In genomic region chr10:19673146-19673545, GRCm38 (mm10) we compare ENCODE assay signal across 18 mouse cellular contexts. TPM values are rescaled to one million over a fixed set of nuclear protein-coding genes. Genes with fewer than 3 reads are reported as not detected.
A peak's percentile ranks its signal among the peaks of the same experiment; 100 is the strongest.
DNase-seq lines count a peak whose midpoint lies in the region; ATAC-seq and TF ChIP-seq lines count a peak whose summit lies in the region.
"Had no signal": no experiment of that assay in that cellular context is flagged by ENCODE, and none has a peak within 500 bp of the region (broad histone marks: within the 10 kb centered on the region; RNA-seq: fewer than 3 reads in every experiment).

No protein-coding gene starts in this region.

- H3K27ac ChIP-seq in heart, adult 2 months, result no peak overlapping the region
- H3K27ac ChIP-seq in heart, embryonic 11.5 days (ENCODE audit: low read depth, low read length), result no peak overlapping the region
- H3K27ac ChIP-seq: hindbrain, embryonic 15.5 days; midbrain, embryonic 12.5 days had no signal

- no peaks in the 10 kb centered on the region for H3K4me1 ChIP-seq in heart, adult 2 months (ENCODE audit: control insufficient read depth, insufficient read depth, low read length)
- H3K4me1 ChIP-seq in heart, embryonic 11.5 days (ENCODE audit: control insufficient read depth, insufficient read depth, low read length), result no peaks in the 10 kb centered on the region
- H3K4me1 ChIP-seq in lung, adult 2 months (ENCODE audit: control insufficient read depth, insufficient read depth, low read length), result no peaks in the 10 kb centered on the region
- H3K4me1 ChIP-seq: hindbrain, embryonic 15.5 days; midbrain, embryonic 12.5 days had no signal

- no peak for TF ChIP-seq POLR2A in heart, adult 2 months (IDR thresholded peaks at IDR 0.05; ENCODE audit: insufficient read depth, low read depth, low read length)
- TF ChIP-seq POLR2A in lung, adult 2 months (IDR thresholded peaks at IDR 0.05; ENCODE audit: borderline replicate concordance, extremely low read depth, low read depth, low read length), result no peak

- no peaks in the 10 kb centered on the region for H3K27me3 ChIP-seq in heart, adult 2 months (ENCODE audit: control insufficient read depth, insufficient read depth, low read length)
- no peaks in the 10 kb centered on the region for H3K27me3 ChIP-seq in heart, embryonic 11.5 days (ENCODE audit: control insufficient read depth, insufficient read depth, low read length)
- H3K27me3 ChIP-seq: hindbrain, embryonic 15.5 days; midbrain, embryonic 12.5 days had no signal

- 68% methylated on average over 1 of the region's 1 CpGs for WGBS in heart, adult 2 months
- 84% methylated on average over 1 of the region's 1 CpGs for WGBS in heart, embryonic 11.5 days (ENCODE audit: insufficient replicate concordance)
- 45% methylated on average over 1 of the region's 1 CpGs for WGBS in lung, adult 2 months

- H3K4me2 ChIP-seq in heart, embryonic 11.5 days, result no peak overlapping the region
- H3K4me2 ChIP-seq: hindbrain, embryonic 15.5 days; midbrain, embryonic 12.5 days had no signal

- no peak for DNase-seq in heart, adult 2 months
- DNase-seq in lung, adult 2 months, result no peak
- no peak for DNase-seq in lung, adult 18-20 months
- DNase-seq in B cell, adult 2 months, result peak; percentile 35 to 48
- peak; percentile 28 for DNase-seq in lung, postnatal 25 days (ENCODE audit: low spot score)
- no peak for DNase-seq in right cerebral cortex, adult 18-20 months
- DNase-seq in ovary, adult 18-20 months (ENCODE audit: low spot score), result no peak
- DNase-seq: cerebellum, postnatal 36 days; heart, adult 11 months; kidney, adult 9 months had no signal

- no peak for ATAC-seq in heart, embryonic 11.5 days (replicated peaks; ENCODE audit: insufficient number of reproducible peaks, low FRiP score, low TSS enrichment)

- intact Hi-C loops in heart, adult 2 months (cut with DNase I), result loop anchor here (1.0 to 5.0 kb wide), 2 partner anchors 71 to 182 kb away; no protein-coding TSS in a partner anchor

- no peaks in the 10 kb centered on the region for H3K79me2 ChIP-seq in heart, adult 2 months (replicated peaks; ENCODE audit: control insufficient read depth, insufficient read depth, low read length)

- H3K36me3 ChIP-seq in heart, adult 2 months (ENCODE audit: control insufficient read depth, insufficient read depth, low read length), result no peaks in the 10 kb centered on the region
- no peaks in the 10 kb centered on the region for H3K36me3 ChIP-seq in heart, embryonic 11.5 days (ENCODE audit: control insufficient read depth, insufficient read depth, low read length)
- H3K36me3 ChIP-seq: hindbrain, embryonic 15.5 days; midbrain, embryonic 12.5 days had no signal

- TF ChIP-seq EP300 in heart, adult 2 months (IDR thresholded peaks at IDR 0.05; ENCODE audit: insufficient read depth, low read depth, low read length), result no peak

- H3K9ac ChIP-seq in heart, adult 2 months (ENCODE audit: low read depth, low read length), result no peak overlapping the region
- no peak overlapping the region for H3K9ac ChIP-seq in heart, embryonic 11.5 days (ENCODE audit: low read depth, low read length)
- H3K9ac ChIP-seq: hindbrain, embryonic 15.5 days; midbrain, embryonic 12.5 days had no signal

- no peaks in the 10 kb centered on the region for H3K9me3 ChIP-seq in heart, embryonic 11.5 days (replicated peaks; ENCODE audit: control insufficient read depth, low read length)
- H3K9me3 ChIP-seq: hindbrain, embryonic 15.5 days; midbrain, embryonic 12.5 days had no signal

- H3K4me3 ChIP-seq in heart, adult 2 months, result no peak overlapping the region
- H3K4me3 ChIP-seq in heart, embryonic 11.5 days (ENCODE audit: low read depth, low read length), result no peak overlapping the region
- H3K4me3 ChIP-seq in lung, adult 2 months (replicated peaks; ENCODE audit: extremely low read depth, low read depth, low read length), result no peak overlapping the region
- H3K4me3 ChIP-seq: hindbrain, embryonic 15.5 days; midbrain, embryonic 12.5 days had no signal

- peak; percentile 67 for TF ChIP-seq CTCF in heart, adult 2 months (IDR thresholded peaks at IDR 0.05)
- TF ChIP-seq CTCF in lung, adult 2 months (IDR thresholded peaks at IDR 0.05; ENCODE audit: insufficient read depth, low read length), result peak; percentile 29; the same call in 1 of the 2 replicates

RNA-seq across cellular contexts. Expression of gene Il20ra, which starts 39.2 kb away (rescaled TPM):
- not detected for total RNA-seq in heart, adult 2 months (2021)
- not detected in 2 replicates for polyA plus RNA-seq in heart, adult 2 months (2012; rRNA removed)
- 0.11 and 0.24 TPM in 2 replicates for polyA plus RNA-seq in heart, embryonic 11.5 days (2014; fragmentation: Nextera tagmentation; extraction: Ambion mirVana)
- polyA plus RNA-seq in lung, adult 2 months (2012; rRNA removed), result 0.13 TPM in 1 of 2 replicates, not detected in the other
- polyA plus RNA-seq: forebrain, embryonic 11.5 days; heart, postnatal 0 days; large intestine, adult 2 months; midbrain, embryonic 12.5 days had no signal

RNA-seq across cellular contexts. Expression of gene Il22ra2, which starts 51.3 kb away (rescaled TPM):
- total RNA-seq in heart, adult 2 months (2021), result not detected
- polyA plus RNA-seq in heart, adult 2 months (2012; rRNA removed), result not detected in 2 replicates
- not detected in 2 replicates for polyA plus RNA-seq in heart, embryonic 11.5 days (2014; fragmentation: Nextera tagmentation; extraction: Ambion mirVana)
- 0.32 and 0.43 TPM in 2 replicates for polyA plus RNA-seq in lung, adult 2 months (2012; rRNA removed)
- polyA plus RNA-seq: forebrain, embryonic 11.5 days; heart, postnatal 0 days; hindbrain, embryonic 15.5 days; limb, embryonic 11.5 days; lung, embryonic 16.5 days; midbrain, embryonic 12.5 days had no signal

Comparison
In these comparisons a context has a peak if more than half of its experiments do, and no peak if none do; other contexts are left out.
1. DNase-seq: peak in B cell, adult 2 months (2 of 2) and lung, postnatal 25 days (single experiment); none in heart, adult 2 months (0 of 2), lung, adult 2 months (single experiment), lung, adult 18-20 months (0 of 2), right cerebral cortex, adult 18-20 months (single experiment) and ovary, adult 18-20 months (single experiment).